Mouse (Mus musculus) left cerebral cortex, postnatal 36 days (tissue): ENCODE measurements around the gene Cxcl2. TPM values are rescaled to one million over a fixed set of nuclear protein-coding genes. Genes with fewer than 3 reads are reported as not detected.

Experiments used
- DNase-seq, 2 experiments: peaks; one replicate each; pipeline ENCODE4 v3.0.0; 2021 to 2022; ENCODE audit warnings: low spot score in 2 of 2, mixed read lengths in 1 of 2
- intact Hi-C: fragments of 180-260 bp; cut with DNase I; formaldehyde crosslinking; loops from one replicate; pipeline ENCODE4 v1.15.1; 2025
- total RNA-seq, 2 experiments: library from RNA; stranded (reverse); gene quantifications; 2 replicates each; pipeline ENCODE4 v1.2.3; 2021

Gene Cxcl2
- not detected for total RNA-seq

GRCm38 (mm10) chr5:90903339-90904020 is at the start of gene Cxcl2:
TSS of gene Cxcl2 (plus strand) at chr5:90903871.
- DNase-seq: no peak
- intact Hi-C loops: no loop called here

DNA sequence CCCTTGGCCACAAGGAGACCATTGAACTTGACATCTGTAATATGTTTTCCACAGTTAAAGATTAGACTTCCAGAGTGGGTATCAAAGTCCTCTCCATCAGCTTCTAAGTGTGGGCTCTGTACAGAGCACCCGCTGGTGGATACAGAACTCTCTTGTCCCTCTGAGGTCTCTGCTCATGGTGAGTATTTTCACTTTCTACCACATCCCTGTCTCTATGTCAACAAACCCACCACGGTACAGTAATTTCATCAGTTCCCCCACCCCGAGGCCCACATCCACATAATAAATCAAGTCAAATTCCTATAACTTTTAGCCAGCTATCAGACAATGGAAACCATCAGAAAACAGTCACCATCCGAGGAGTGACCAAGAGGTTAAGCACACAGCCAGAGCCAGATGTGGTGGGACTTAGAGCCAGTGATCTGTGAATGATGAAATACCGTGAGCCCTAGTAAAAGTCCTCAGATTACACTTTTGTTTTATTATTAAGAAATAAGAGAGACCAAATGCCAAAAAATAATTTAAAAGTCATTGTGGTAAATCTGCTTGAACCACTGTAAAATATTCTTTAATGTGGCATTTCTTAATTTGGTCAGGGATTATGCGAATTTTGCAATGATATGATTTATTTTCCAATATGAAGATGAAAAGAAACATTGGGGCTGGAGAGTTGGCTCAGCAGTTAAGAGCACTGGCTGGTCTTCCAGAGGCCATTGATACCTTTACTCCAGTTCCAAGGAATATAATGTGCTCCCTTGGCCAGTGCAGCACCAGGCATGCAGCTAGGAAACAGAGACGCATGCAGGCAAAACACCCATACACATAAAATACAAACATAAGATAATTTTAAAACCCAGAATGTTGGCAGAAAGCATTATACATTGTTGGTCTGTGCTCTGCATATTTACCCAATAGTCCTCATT is 48.1 kb upstream of the Cxcl2 start:
- intact Hi-C loops: no loop called here
- DNase-seq: no peak

- intact Hi-C loops: no loop called here
- DNase-seq: no peak
Measured at GRCm38 (mm10) chr5:90857463-90857862, 46.2 kb upstream of the Cxcl2 start.

- no peak for DNase-seq
- intact Hi-C loops: no loop called here
Measured at GRCm38 (mm10) chr5:90858429-90858828, 45.2 kb upstream of the Cxcl2 start.

- no peak for DNase-seq
- intact Hi-C loops: no loop called here
Measured at GRCm38 (mm10) chr5:90859031-90859430, 44.6 kb upstream of the Cxcl2 start.

- intact Hi-C loops: no loop called here
- no peak for DNase-seq
Measured at GRCm38 (mm10) chr5:90861876-90862375, 41.7 kb upstream of the Cxcl2 start.

DNA sequence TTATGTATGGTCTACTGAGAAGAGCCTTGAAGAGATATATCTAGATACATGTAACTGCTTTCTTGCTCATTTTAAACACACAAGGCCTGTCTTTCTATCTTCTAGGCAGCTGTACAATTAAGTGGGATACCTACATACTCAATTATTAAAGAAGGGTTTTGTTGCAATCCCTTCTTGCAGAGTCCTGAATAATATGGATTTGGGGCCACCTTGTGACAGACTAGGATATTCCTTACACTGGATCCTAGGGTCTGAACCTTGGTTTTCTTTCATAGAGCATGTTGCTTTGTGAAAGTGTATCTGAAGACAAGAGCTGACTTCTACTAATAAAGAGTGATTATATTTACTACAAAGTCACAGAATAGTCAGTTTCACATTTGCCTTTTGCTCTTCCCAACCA is 36.9 kb upstream of the Cxcl2 start:
- intact Hi-C loops: no loop called here
- DNase-seq: no peak

DNA sequence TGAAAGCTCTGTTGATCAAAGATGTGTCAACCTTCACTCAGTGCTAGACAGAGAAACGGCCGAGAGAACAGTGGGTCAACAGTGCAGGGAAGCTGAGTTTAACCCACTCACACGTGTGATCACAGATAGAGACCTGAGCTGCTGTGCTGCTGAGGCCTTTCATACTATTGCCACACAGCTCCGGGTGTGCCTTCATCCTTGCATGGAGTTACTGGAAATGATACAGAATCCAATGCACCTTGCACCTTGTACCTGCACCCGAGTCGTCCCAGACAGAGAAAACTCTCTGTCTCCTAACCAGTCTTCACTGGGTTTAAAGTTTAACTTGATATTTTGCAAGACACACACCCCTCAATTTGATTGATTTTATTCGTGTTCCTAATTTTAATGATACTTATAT is 31.3 kb upstream of the Cxcl2 start:
- intact Hi-C loops: no loop called here
- DNase-seq: no peak

- DNase-seq: no peak
- intact Hi-C loops: no loop called here
Measured at GRCm38 (mm10) chr5:90876045-90876444, 27.6 kb upstream of the Cxcl2 start.

DNA sequence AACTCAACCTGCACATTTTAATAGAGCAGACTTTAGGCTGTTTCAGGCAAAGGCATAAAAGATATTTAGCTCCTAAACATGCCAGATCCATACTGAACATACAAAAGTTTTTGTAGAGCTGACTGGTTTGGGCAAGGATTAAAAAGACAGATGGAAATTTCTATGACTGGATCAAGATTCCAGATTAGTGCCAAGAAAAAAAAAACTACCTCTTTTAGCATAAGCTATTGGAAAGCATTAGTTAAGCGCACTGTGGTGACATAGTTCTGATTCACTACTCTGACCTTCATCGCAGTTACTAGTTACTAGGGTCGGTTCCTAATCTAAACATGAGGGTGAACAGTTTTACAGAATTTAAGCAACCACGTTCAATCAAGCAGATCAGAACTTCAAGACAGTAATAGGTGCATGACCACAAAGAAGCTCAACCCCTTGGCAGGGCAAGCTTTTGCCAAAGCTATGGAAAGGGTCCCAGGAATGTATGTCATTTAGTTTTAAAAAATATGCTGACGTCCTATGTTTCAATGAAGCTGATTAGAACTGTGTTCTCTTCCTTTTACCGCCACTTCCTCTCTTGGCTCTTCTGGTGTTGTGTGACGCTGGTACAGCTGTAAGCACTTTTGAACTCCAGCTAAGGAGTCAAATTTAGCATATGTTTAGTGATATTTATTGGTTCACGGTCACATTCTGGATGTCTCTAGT is 27.0 kb upstream of the Cxcl2 start:
- intact Hi-C loops: no loop called here
- no peak for DNase-seq

DNA sequence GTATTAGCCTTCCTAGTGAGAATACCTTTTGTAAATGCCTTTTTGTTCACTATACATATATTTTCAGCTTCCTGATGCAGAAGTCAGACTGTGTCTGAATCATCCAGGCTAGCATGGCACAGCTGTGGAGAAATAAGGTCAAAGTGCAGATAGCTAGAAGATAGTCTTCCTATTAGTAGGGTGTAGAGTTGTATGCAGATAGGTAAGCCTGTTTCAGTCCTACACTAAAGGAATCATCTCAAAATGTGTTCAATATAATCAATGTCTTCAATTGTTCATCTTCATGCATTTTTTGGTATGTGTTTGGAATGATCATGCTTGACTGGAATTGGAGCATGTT is 26.5 kb upstream of the Cxcl2 start:
- intact Hi-C loops: no loop called here
- no peak for DNase-seq

- intact Hi-C loops: no loop called here
- no peak for DNase-seq
Measured at GRCm38 (mm10) chr5:90879307-90880014, 24.2 kb upstream of the Cxcl2 start.

DNA sequence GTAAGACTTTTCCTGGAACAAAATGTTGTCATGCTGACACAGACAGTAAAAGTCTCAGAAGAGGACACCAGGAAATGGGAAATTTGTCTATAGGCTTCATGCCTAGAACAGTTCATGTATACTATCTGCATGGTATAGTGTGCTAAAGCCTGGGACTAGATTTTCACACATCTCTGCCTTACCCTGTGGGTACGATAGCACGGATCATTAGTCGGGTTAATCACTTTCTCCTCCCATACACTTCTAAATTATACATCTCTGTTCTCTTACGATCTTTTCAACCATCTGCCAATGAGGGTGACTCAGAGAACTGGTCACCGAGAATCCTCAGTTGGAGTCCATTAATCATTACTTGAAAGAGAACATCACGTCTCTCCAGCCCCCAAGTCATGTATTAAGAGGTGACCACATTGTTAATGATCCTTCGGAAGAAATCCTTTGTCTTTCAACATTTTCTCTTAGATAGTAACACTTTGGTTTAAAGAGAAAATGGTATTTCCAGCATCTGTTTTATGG is 23.3 kb upstream of the Cxcl2 start:
- intact Hi-C loops: no loop called here
- no peak for DNase-seq

DNA sequence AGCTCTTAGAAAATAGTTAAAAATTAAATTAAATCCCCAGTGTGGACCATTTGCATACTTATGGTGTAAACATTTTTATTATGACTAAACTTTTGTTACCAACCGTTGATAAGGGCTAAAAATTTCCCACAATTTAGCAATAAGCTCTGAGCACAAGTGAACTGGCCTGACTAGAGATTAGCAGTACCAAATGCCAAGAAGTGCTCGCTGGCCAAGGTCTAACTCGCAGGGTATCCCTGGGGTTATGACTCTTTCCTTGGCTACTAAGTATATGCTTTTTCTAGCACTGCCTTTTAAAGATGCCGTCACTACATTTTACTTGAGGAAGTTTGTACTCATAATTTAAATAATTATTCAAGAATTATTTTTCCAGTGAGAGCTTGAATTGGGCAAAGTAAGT is 22.6 kb upstream of the Cxcl2 start:
- DNase-seq: no peak
- intact Hi-C loops: no loop called here

- DNase-seq: no peak
- intact Hi-C loops: no loop called here
Measured at GRCm38 (mm10) chr5:90881682-90882081, 22.0 kb upstream of the Cxcl2 start.

- no peak for DNase-seq
- intact Hi-C loops: no loop called here
Measured at GRCm38 (mm10) chr5:90882146-90882545, 21.5 kb upstream of the Cxcl2 start.

- no peak for DNase-seq
- intact Hi-C loops: no loop called here
Measured at GRCm38 (mm10) chr5:90884628-90885242, 18.9 kb upstream of the Cxcl2 start.

GRCm38 (mm10) chr5:90888661-90889060 is 15.0 kb upstream of the Cxcl2 start:
- intact Hi-C loops: no loop called here
- no peak for DNase-seq
